Mouse (Mus musculus) midbrain, embryonic 16.5 days (tissue): ENCODE data around the gene Hpgds. TPM values are rescaled to one million over a fixed set of nuclear protein-coding genes. Genes with fewer than 3 reads are reported as not detected.

Source experiments
- ATAC-seq: fragments of 200-750 bp; cut with Nextera tagmentation; 2 replicates; pipeline ENCODE4 v1.8.0; 2017; ENCODE audit warnings: moderate TSS enrichment
- H3K27ac ChIP-seq: fragments of 300-500 bp; sonication (generic); 2 replicates; pipeline ENCODE4 v1.5.1; 2014; ENCODE audit warnings: mild to moderate bottlenecking, low read length, mixed read lengths
- H3K27me3 ChIP-seq: fragments of 300-500 bp; sonication (generic); 2 replicates; pipeline ENCODE4 v1.6.1; 2014; ENCODE audit warnings: low read depth, low read length, mixed read lengths; ENCODE audit not compliant: control insufficient read depth, insufficient read depth
- H3K36me3 ChIP-seq: fragments of 300-500 bp; sonication (generic); 2 replicates; pipeline ENCODE4 v1.6.1; 2014; ENCODE audit warnings: mild to moderate bottlenecking, low read length, moderate library complexity, mixed read lengths; ENCODE audit not compliant: control insufficient read depth, insufficient read depth
- H3K4me1 ChIP-seq: fragments of 300-500 bp; sonication (generic); 2 replicates; pipeline ENCODE4 v1.6.1; 2014; ENCODE audit warnings: mild to moderate bottlenecking, low read length, mixed read lengths; ENCODE audit not compliant: control insufficient read depth, insufficient read depth
- H3K4me2 ChIP-seq: fragments of 300-500 bp; sonication (generic); 2 replicates; pipeline ENCODE4 v1.6.1; 2014; ENCODE audit warnings: mild to moderate bottlenecking, low read length, mixed read lengths
- H3K4me3 ChIP-seq: fragments of 300-500 bp; sonication (generic); 2 replicates; pipeline ENCODE4 v1.5.1; 2014; ENCODE audit warnings: low read depth, mild to moderate bottlenecking, low read length, moderate library complexity, mixed read lengths
- H3K9ac ChIP-seq: fragments of 300-500 bp; sonication (generic); 2 replicates; pipeline ENCODE4 v1.6.1; 2014; ENCODE audit warnings: low read depth, low read length, mixed read lengths
- H3K9me3 ChIP-seq: fragments of 300-500 bp; sonication (generic); replicated peaks from 2 replicates; pipeline ENCODE4 v1.6.1; 2014; ENCODE audit warnings: mild to moderate bottlenecking, low read length, mixed read lengths; ENCODE audit not compliant: control insufficient read depth, poor library complexity, severe bottlenecking
- WGBS: fragments of 180-500 bp; shearing (Covaris S2); extraction: QIAGEN DNeasy Blood & Tissue Kit; methylation state at CpG from one replicate; pipeline ENCODE4 v1.1.7; 2014; 5-methylcytosine and 5-hydroxymethylcytosine counted together
- polyA plus RNA-seq: library from polyadenylated mRNA; unstranded; fragments of >200 nt; fragmentation: Nextera tagmentation; extraction: Ambion mirVana; gene quantifications from 2 replicates; pipeline ENCODE4 v1.2.1, GENCODE M21; 2015

The Hpgds gene
- polyA plus RNA-seq, 1 experiment from 2014 or later, result 3.2 TPM

DNA sequence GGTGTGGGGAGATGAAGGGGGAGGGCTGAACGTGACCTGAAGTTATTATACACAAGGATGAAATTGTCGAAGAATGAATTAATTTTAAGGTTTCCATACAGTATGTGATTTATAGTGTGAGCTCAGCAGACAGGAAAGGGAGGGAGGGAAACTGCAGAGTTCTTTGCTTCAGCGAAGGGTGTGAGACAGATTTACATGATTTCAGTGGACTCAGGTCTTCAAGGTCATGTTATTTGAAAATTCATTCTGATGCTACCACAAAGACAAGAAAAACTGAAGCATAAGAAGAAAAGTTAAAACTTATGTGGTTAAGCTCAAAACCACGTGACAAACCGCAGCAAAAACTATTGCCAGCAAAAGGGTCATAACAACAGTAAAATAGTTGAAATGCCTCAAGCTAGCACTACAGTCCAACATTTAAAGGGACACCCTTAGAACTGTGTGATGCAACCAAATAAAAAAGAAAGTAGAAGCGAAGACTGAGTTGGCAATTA is 3.9 kb downstream of the Hpgds start:
- Histone ChIP-seq H3K4me3 (no peak overlapping the region), H3K4me2 (no peak overlapping the region), H3K9ac (no peak overlapping the region), H3K27ac (no peak overlapping the region), H3K4me1 (peaks cover 7% of the 10 kb centered on the region; the same call in 1 of the 2 replicates), H3K9me3 (no peaks in the 10 kb centered on the region), H3K36me3 (no peaks in the 10 kb centered on the region), H3K27me3 (no peaks in the 10 kb centered on the region)
- ATAC-seq, result 0 out of 2 replicates have a peak, but pooled peaks have one; percentile 19
- WGBS, result 42% methylated on average over 6 of the region's 6 CpGs

- H3K4me3 ChIP-seq, result no peak overlapping the region
- H3K9ac ChIP-seq, result no peak overlapping the region
- 16% methylated on average over 5 of the region's 5 CpGs for WGBS
- no peaks in the 10 kb centered on the region for H3K36me3 ChIP-seq
- no peaks in the 10 kb centered on the region for H3K27me3 ChIP-seq
- H3K9me3 ChIP-seq, result no peaks in the 10 kb centered on the region
- no peak overlapping the region for H3K4me2 ChIP-seq
- peaks cover 7% of the 10 kb centered on the region; the same call in 1 of the 2 replicates for H3K4me1 ChIP-seq
- ATAC-seq, result 0 out of 2 replicates have a peak, but pooled peaks have one; percentile 30
- H3K27ac ChIP-seq, result no peak overlapping the region
Observed at GRCm38 (mm10) chr6:65140082-65140749, 4.5 kb downstream of the Hpgds start.

DNA sequence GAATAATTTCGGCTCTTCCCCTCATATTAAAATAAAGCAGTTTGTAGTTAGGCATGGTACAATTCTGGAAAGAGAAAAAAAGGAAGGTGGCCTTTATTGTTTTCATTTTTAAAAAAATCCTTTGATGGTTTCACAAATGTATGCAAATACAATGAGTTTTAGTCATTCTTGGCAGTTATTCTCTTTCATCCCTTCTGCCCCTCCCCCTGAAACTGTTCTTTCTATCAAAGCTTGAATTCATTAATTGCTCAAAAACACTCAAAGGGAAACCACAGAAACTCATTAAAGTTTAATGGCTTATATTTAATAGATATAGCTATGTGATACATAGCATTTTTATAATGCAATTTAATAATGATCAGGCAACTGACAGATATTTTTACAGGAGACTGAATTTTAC is 6.5 kb downstream of the Hpgds start:
- Histone ChIP-seq H3K4me3 (no peak overlapping the region), H3K27me3 (no peaks in the 10 kb centered on the region), H3K4me1 (0 out of 2 replicates have a peak, but pooled peaks cover 3% of the 10 kb centered on the region), H3K9ac (no peak overlapping the region), H3K9me3 (no peaks in the 10 kb centered on the region), H3K27ac (no peak overlapping the region), H3K36me3 (no peaks in the 10 kb centered on the region), H3K4me2 (no peak overlapping the region)
- WGBS, result 51% methylated on average over 1 of the region's 1 CpGs
- no peak for ATAC-seq

- H3K4me2 ChIP-seq, result no peak overlapping the region
- no peaks in the 10 kb centered on the region for H3K9me3 ChIP-seq
- WGBS, result 31% methylated on average over 2 of the region's 2 CpGs
- peak; percentile 49; the same call in 1 of the 2 replicates for ATAC-seq
- no peak overlapping the region for H3K4me3 ChIP-seq
- no peak overlapping the region for H3K9ac ChIP-seq
- H3K4me1 ChIP-seq, result 0 out of 2 replicates have a peak, but pooled peaks cover 3% of the 10 kb centered on the region
- H3K27me3 ChIP-seq, result no peaks in the 10 kb centered on the region
- H3K36me3 ChIP-seq, result no peaks in the 10 kb centered on the region
- peak overlapping the region; percentile 10; the same call in 1 of the 2 replicates for H3K27ac ChIP-seq
Observed at GRCm38 (mm10) chr6:65137802-65138201, 6.9 kb downstream of the Hpgds start.

- Histone ChIP-seq H3K4me3 (no peak overlapping the region), H3K36me3 (no peaks in the 10 kb centered on the region), H3K4me1 (0 out of 2 replicates have a peak, but pooled peaks cover 2% of the 10 kb centered on the region), H3K4me2 (no peak overlapping the region), H3K9me3 (no peaks in the 10 kb centered on the region), H3K27ac (no peak overlapping the region), H3K27me3 (no peaks in the 10 kb centered on the region), H3K9ac (no peak overlapping the region)
- ATAC-seq, result peak; percentile 58; the same call in 1 of the 2 replicates
- WGBS, result 20% methylated on average over 6 of the region's 6 CpGs
Observed at GRCm38 (mm10) chr6:65132376-65132775, 12.3 kb downstream of the Hpgds start.

- WGBS, result 20% methylated on average over 2 of the region's 2 CpGs
- no peaks in the 10 kb centered on the region for H3K36me3 ChIP-seq
- no peaks in the 10 kb centered on the region for H3K9me3 ChIP-seq
- H3K27ac ChIP-seq, result no peak overlapping the region
- H3K4me3 ChIP-seq, result no peak overlapping the region
- ATAC-seq, result peak; percentile 49
- H3K27me3 ChIP-seq, result no peaks in the 10 kb centered on the region
- no peaks in the 10 kb centered on the region for H3K4me1 ChIP-seq
- no peak overlapping the region for H3K4me2 ChIP-seq
- H3K9ac ChIP-seq, result no peak overlapping the region
Observed at GRCm38 (mm10) chr6:65126074-65126726, 18.5 kb downstream of the Hpgds start.

DNA sequence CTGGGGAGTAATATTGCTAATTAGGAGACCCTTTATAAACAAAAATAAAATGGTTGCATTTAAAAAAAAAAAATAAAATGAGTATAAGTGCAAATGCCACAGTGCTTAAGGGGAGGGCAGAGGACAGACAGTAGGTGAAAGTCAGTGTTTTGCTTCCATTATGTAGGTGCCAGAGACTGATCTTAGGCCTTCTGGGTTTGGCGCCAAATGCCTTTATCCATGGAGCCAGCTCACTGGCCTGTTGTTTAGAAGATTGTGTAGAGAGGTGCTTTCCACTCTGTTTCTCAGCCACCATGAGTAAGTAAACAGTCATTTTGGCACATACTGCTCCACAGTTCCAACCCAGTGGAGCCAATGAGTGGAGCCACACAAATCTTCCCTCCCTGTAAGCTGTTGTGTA is 27.2 kb downstream of the Hpgds start:
- peak; percentile 29; the same call in 1 of the 2 replicates for ATAC-seq
- Histone ChIP-seq H3K9ac (no peak overlapping the region), H3K9me3 (no peaks in the 10 kb centered on the region), H3K4me1 (no peaks in the 10 kb centered on the region), H3K27ac (no peak overlapping the region), H3K36me3 (peaks cover 19% of the 10 kb centered on the region), H3K4me2 (no peak overlapping the region), H3K27me3 (no peaks in the 10 kb centered on the region), H3K4me3 (no peak overlapping the region)
- WGBS, result 92% methylated on average over 1 of the region's 1 CpGs

GRCm38 (mm10) chr6:65114902-65115301 is 29.8 kb downstream of the Hpgds start:
- Histone ChIP-seq H3K4me1 (no peaks in the 10 kb centered on the region), H3K27me3 (no peaks in the 10 kb centered on the region), H3K9me3 (no peaks in the 10 kb centered on the region), H3K27ac (no peak overlapping the region), H3K36me3 (peaks cover 19% of the 10 kb centered on the region), H3K4me3 (no peak overlapping the region), H3K4me2 (no peak overlapping the region), H3K9ac (no peak overlapping the region)
- 93% methylated on average over 2 of the region's 2 CpGs for WGBS
- no peak for ATAC-seq

DNA sequence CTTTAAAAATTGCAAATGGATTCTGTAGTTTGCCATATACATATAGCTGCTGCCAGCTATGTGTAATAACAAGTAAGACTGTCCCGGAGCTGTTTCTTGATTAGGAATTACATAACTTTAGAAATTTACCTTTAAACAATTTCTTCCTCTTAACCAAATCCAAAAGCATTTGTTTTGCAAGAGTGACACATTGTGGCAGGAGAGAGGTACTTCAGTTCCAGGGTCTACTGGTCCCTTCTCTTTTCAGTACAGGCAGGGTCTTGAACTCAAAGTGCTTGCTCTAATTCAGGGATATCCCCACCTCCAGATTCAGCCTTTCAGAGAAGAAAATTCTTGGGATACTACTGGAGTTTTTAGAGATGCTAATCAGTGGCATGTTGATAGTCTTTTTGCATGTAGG is 65.6 kb downstream of the Hpgds start:
- no peak overlapping the region for H3K4me2 ChIP-seq
- ATAC-seq, result no peak
- peaks cover 9% of the 10 kb centered on the region for H3K36me3 ChIP-seq
- no peaks in the 10 kb centered on the region for H3K9me3 ChIP-seq
- H3K9ac ChIP-seq, result no peak overlapping the region
- no peak overlapping the region for H3K27ac ChIP-seq
- H3K4me1 ChIP-seq, result no peaks in the 10 kb centered on the region; the same call in 1 of the 2 replicates
- no peaks in the 10 kb centered on the region for H3K27me3 ChIP-seq
- H3K4me3 ChIP-seq, result no peak overlapping the region
- WGBS, result 97% methylated on average over 1 of the region's 1 CpGs
